Mouse (Mus musculus) bone marrow, adult 2 months (tissue): ENCODE measurements around the gene Nacc2.

ENCODE experiments used
- CTCF ChIP-seq: fragments of 200-500 bp; IDR thresholded peaks from 2 replicates; pipeline ENCODE4 v1.5.1; 2011; ENCODE audit warnings: low read length, control low read depth; ENCODE audit not compliant: control insufficient read depth, insufficient read depth
- POLR2A ChIP-seq: fragments of 200-500 bp; IDR thresholded peaks from 2 replicates; pipeline ENCODE4 v1.6.1; 2011; ENCODE audit warnings: low read depth, mild to moderate bottlenecking, control low read depth, low read length, borderline replicate concordance; ENCODE audit not compliant: control insufficient read depth

DNA sequence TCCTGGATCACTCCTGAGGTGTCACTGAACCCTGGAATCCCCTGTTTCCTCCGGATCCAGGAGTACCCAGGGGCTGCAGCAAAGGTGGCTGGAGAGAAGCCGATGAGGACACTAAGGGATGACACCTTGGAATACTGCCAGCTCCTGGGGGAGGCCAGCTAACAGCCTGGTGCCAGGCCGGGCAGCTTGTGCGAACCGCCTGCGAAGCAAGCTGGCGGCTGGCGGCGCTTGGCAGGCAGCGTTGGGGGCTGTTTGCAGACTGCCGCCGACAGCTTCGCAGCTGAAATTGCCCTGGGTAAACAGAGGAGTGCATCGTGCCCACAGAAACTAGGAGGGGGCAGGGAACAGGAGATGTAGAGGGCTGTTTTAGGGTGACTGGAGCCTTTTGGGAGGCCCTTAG is 83.1 kb downstream of the Nacc2 start:
- TF ChIP-seq CTCF, result no peak
- TF ChIP-seq POLR2A, result no peak
